Mouse (Mus musculus): ENCODE measurements around the gene Syt1.

DNA sequence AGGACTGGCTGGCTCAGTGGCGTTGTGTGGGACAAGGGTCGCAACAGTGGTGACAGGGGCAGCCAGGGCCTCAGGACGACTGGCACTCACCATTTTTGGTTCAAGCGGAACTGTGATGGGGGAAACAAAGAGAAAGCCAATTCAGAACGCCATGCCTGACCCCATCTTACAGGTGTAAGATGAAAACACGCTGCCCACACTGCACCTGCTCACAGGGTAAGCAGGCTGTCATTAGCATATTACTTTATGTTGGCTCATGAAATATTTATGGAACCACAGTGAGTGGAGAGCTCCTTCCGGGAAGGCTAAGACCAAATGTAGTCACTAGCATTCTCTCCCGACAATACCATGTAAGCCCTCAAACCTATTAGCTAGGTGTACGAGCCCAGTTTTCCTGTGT is 319.8 kb downstream of the Syt1 start:
- no peak for TF ChIP-seq CTCF (IDR thresholded peaks at IDR 0.05)
- no peak for TF ChIP-seq EP300 (IDR thresholded peaks at IDR 0.05)
